Mouse (Mus musculus): ENCODE measurements around the gene Gdpd3.

GRCm38 (mm10) chr7:126807405-126807804 is 41.3 kb downstream of the Gdpd3 start:
- TF ChIP-seq CTCF (IDR thresholded peaks at IDR 0.05; ENCODE audit: extremely low read depth, insufficient read depth, insufficient read length, insufficient replicate concordance) (no peak), POLR2A (IDR thresholded peaks at IDR 0.05; ENCODE audit: low read depth, low read length) (no peak)
